Comparison of ENCODE assay signal across 8 mouse cellular contexts in the genomic region with DNA sequence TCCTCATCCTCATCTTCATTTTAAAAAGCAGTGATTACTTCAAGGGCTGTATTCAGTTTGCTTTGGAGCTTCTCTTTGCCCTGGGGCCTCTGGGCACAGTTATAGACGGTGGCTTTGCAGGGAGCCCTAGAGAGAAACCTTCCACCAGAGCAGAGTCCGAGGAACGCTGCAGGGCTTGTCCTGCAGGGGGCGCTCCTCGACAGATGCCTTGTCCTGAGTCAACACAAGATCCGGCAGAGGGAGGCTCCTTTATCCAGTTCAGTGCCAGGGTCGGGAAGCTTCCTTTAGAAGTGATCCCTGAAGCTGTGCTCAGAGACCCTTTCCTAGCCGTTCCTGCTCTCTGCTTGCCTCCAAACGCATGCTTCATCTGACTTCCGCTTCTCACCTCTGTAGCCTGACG. TPM values are rescaled to one million over a fixed set of nuclear protein-coding genes. Genes with fewer than 3 reads are reported as not detected.
DNase-seq lines count a peak whose midpoint lies in the region; ATAC-seq and TF ChIP-seq lines count a peak whose summit lies in the region.

No protein-coding gene starts in this region.

- TF ChIP-seq CTCF in heart, postnatal 0 days (IDR thresholded peaks at IDR 0.05; ENCODE audit: low read depth), result peak; percentile 92

- peak overlapping the region; percentile 14; the same call in 1 of the 2 replicates for H3K4me2 ChIP-seq in forebrain, embryonic 13.5 days
- H3K4me2 ChIP-seq in heart, postnatal 0 days (ENCODE audit: low read depth, low read length), result no peak overlapping the region
- no peak overlapping the region for H3K4me2 ChIP-seq in lung, embryonic 15.5 days

- H3K9me3 ChIP-seq in ES-E14 (ENCODE audit: control insufficient read depth, insufficient read depth, low read depth, low read length), result no peaks in the 10 kb centered on the region
- H3K9me3 ChIP-seq in forebrain, embryonic 13.5 days (replicated peaks), result no peaks in the 10 kb centered on the region
- H3K9me3 ChIP-seq in heart, postnatal 0 days (replicated peaks; ENCODE audit: control insufficient read depth, low read length), result no peaks in the 10 kb centered on the region
- no peaks in the 10 kb centered on the region for H3K9me3 ChIP-seq in lung, embryonic 15.5 days

- H3K36me3 ChIP-seq in ES-E14 (ENCODE audit: control insufficient read depth, insufficient read depth, low read length, poor library complexity, severe bottlenecking), result no peaks in the 10 kb centered on the region
- H3K36me3 ChIP-seq in forebrain, embryonic 13.5 days (ENCODE audit: poor library complexity, severe bottlenecking), result no peaks in the 10 kb centered on the region
- peaks cover 18% of the 10 kb centered on the region for H3K36me3 ChIP-seq in heart, postnatal 0 days (replicated peaks; ENCODE audit: control insufficient read depth, insufficient read depth, low read length)
- H3K36me3 ChIP-seq in lung, embryonic 15.5 days, result no peaks in the 10 kb centered on the region

- H3K4me1 ChIP-seq in ES-E14 (ENCODE audit: control insufficient read depth in 2 of 2, insufficient read depth in 2 of 2, low read length in 2 of 2, poor library complexity in 1 of 2), result peaks cover 0 to 6% of the 10 kb centered on the region in 2 experiments; a peak in 1 of 4 replicates
- peaks cover 13% of the 10 kb centered on the region for H3K4me1 ChIP-seq in forebrain, embryonic 13.5 days
- H3K4me1 ChIP-seq in heart, postnatal 0 days (ENCODE audit: control insufficient read depth, insufficient read depth), result no peaks in the 10 kb centered on the region
- peaks cover 13% of the 10 kb centered on the region for H3K4me1 ChIP-seq in lung, embryonic 15.5 days

- ATAC-seq in forebrain, embryonic 13.5 days, result peak; percentile 64
- peak; percentile 76 for ATAC-seq in heart, postnatal 0 days (ENCODE audit: insufficient read depth, low read depth)
- 0 out of 2 replicates have a peak, but pooled peaks have one; percentile 35 for ATAC-seq in lung, embryonic 15.5 days (ENCODE audit: borderline replicate concordance, extremely low read depth, low FRiP score, low TSS enrichment)
- ATAC-seq in erythroid progenitor cell, adult 5-6 weeks (replicated peaks; ENCODE audit: low FRiP score, poor library complexity, severe bottlenecking), result no peak

- peaks cover 42% of the 10 kb centered on the region for H3K27me3 ChIP-seq in forebrain, embryonic 13.5 days
- H3K27me3 ChIP-seq in heart, postnatal 0 days (ENCODE audit: control insufficient read depth, insufficient read depth, low read length), result peaks cover 16% of the 10 kb centered on the region
- peaks cover 20% of the 10 kb centered on the region; the same call in 1 of the 2 replicates for H3K27me3 ChIP-seq in lung, embryonic 15.5 days

- H3K4me3 ChIP-seq in ES-E14 (ENCODE audit: insufficient read depth in 1 of 2, low read depth in 1 of 2, low read length in 2 of 2, poor library complexity in 1 of 2, severe bottlenecking in 1 of 2), result no peak overlapping the region
- no peak overlapping the region; the same call in 1 of the 2 replicates for H3K4me3 ChIP-seq in forebrain, embryonic 13.5 days
- no peak overlapping the region for H3K4me3 ChIP-seq in heart, postnatal 0 days (ENCODE audit: low read depth, low read length)
- no peak overlapping the region for H3K4me3 ChIP-seq in lung, embryonic 15.5 days

- WGBS in forebrain, embryonic 13.5 days, result 10% methylated on average over 11 of the region's 11 CpGs
- WGBS in heart, postnatal 0 days, result 10% methylated on average over 11 of the region's 11 CpGs
- WGBS in lung, embryonic 15.5 days, result 9% methylated on average over 11 of the region's 11 CpGs

- no peak overlapping the region for H3K9ac ChIP-seq in ES-E14 (ENCODE audit: insufficient read depth, low read depth, low read length, poor library complexity, severe bottlenecking)
- H3K9ac ChIP-seq in forebrain, embryonic 13.5 days, result no peak overlapping the region
- no peak overlapping the region for H3K9ac ChIP-seq in heart, postnatal 0 days (replicated peaks; ENCODE audit: low read depth, low read length)
- no peak overlapping the region for H3K9ac ChIP-seq in lung, embryonic 15.5 days

- H3K27ac ChIP-seq in ES-E14 (ENCODE audit: insufficient read depth, low read depth, low read length, poor library complexity, severe bottlenecking), result no peak overlapping the region
- H3K27ac ChIP-seq in forebrain, embryonic 13.5 days, result no peak overlapping the region
- no peak overlapping the region for H3K27ac ChIP-seq in heart, postnatal 0 days (ENCODE audit: low read depth)
- H3K27ac ChIP-seq in lung, embryonic 15.5 days, result no peak overlapping the region

- DNase-seq in ES-E14 (ENCODE audit: low read depth, low spot score), result peak; percentile 69
- DNase-seq in c-Kit-positive CD71-positive TER-119-negative erythroid progenitor cells, embryonic 14.5 days (ENCODE audit: low read depth), result peak; percentile 3
- peak; percentile 76 for DNase-seq in heart, postnatal 0 days (ENCODE audit: low spot score)
- peak; percentile 91 to 93 for DNase-seq in kidney, postnatal 4 days
- peak; percentile 72 for DNase-seq in right cerebral cortex, adult 18-20 months

- in situ Hi-C loops in ES-E14 (cut with MboI; ENCODE audit: low sequenced_read_pairs in 2 of 2, unreplicated experiment in 2 of 2), result loop anchor here in 1 of 2 experiments (5.0 kb wide), 1 partner anchor 653 kb away; no protein-coding TSS in a partner anchor

- TF ChIP-seq EP300 in heart, postnatal 0 days (IDR thresholded peaks at IDR 0.05; ENCODE audit: low read depth), result no peak

TF ChIP-seq in ES-E14, 5 proteins besides CTCF, POLR2A, EP300 and RAD21:
- TF ChIP-seq ZC3H11A (IDR thresholded peaks at IDR 0.05; ENCODE audit: borderline replicate concordance, low read depth, low read length), result no peak
- TF ChIP-seq HCFC1 (IDR thresholded peaks at IDR 0.05; ENCODE audit: borderline replicate concordance, insufficient read depth, low read length), result no peak
- TF ChIP-seq CHD2 (IDR thresholded peaks at IDR 0.05; ENCODE audit: low read depth, low read length), result no peak
TF ChIP-seq in ES-E14: peak in this region for 0.

RNA-seq across cellular contexts. Expression of a gene that starts 5.5 kb away (rescaled TPM):
- 1.8 and 11.6 TPM in 2 replicates for total RNA-seq in ES-E14 (2012; rRNA removed)
- polyA plus RNA-seq in forebrain, embryonic 13.5 days (2015; fragmentation: Nextera tagmentation; extraction: Ambion mirVana), result 38.0 and 59.0 TPM in 2 replicates
- 48.0 and 55.5 TPM in 2 replicates for total RNA-seq in heart, postnatal 0 days (2014; rRNA removed; ENCODE audit: low replicate concordance)
- polyA plus RNA-seq in heart, postnatal 0 days (2015; fragmentation: Nextera tagmentation; extraction: Ambion mirVana), result 52.7 and 54.8 TPM in 2 replicates
- polyA plus RNA-seq in lung, embryonic 15.5 days (2015; fragmentation: Nextera tagmentation; extraction: Ambion mirVana), result 112 and 113 TPM in 2 replicates
- 29.9 and 55.8 TPM in 2 replicates for total RNA-seq in erythroid progenitor cell, adult 5-6 weeks (2015; ENCODE audit: low replicate concordance)
- 24.8 and 25.4 TPM in 2 replicates for total RNA-seq in erythroid progenitor cell, adult 5-6 weeks (2017; ENCODE audit: low replicate concordance)

Comparison
In these comparisons a context has a peak if more than half of its experiments do, and no peak if none do; other contexts are left out.
1. DNase-seq: peak in every context shown above with its lines; median percentile 92 in kidney, postnatal 4 days; 76 in heart, postnatal 0 days; 72 in right cerebral cortex, adult 18-20 months; 69 in ES-E14; 3 in c-Kit-positive CD71-positive TER-119-negative erythroid progenitor cells, embryonic 14.5 days.